Mouse (Mus musculus) intestine, postnatal 0 days (tissue): ENCODE results near the gene Atg10. TPM values are rescaled to one million over a fixed set of nuclear protein-coding genes. Genes with fewer than 3 reads are reported as not detected.

Source experiments
- ATAC-seq: fragments of 200-750 bp; cut with Nextera tagmentation; 2 replicates; pipeline ENCODE4 v1.8.0; 2017; ENCODE audit warnings: mild to moderate bottlenecking, moderate TSS enrichment, moderate library complexity
- H3K27ac ChIP-seq: fragments of 300-500 bp; sonication (generic); 2 replicates; pipeline ENCODE4 v1.5.1; 2014; ENCODE audit warnings: mild to moderate bottlenecking, low read depth, low read length, moderate library complexity
- H3K27me3 ChIP-seq: fragments of 300-500 bp; sonication (generic); replicated peaks from 2 replicates; pipeline ENCODE4 v1.6.1; 2014; ENCODE audit warnings: low read length, mixed read lengths; ENCODE audit not compliant: control insufficient read depth, insufficient read depth
- H3K36me3 ChIP-seq: fragments of 300-500 bp; sonication (generic); 2 replicates; pipeline ENCODE4 v1.6.1; 2014; ENCODE audit warnings: mild to moderate bottlenecking, moderate library complexity; ENCODE audit not compliant: control insufficient read depth, insufficient read depth
- H3K4me1 ChIP-seq: fragments of 300-500 bp; sonication (generic); replicated peaks from 2 replicates; pipeline ENCODE4 v1.6.1; 2014; ENCODE audit warnings: antibody characterized with exemption, low read length, mixed read lengths; ENCODE audit not compliant: control insufficient read depth, insufficient read depth
- H3K4me2 ChIP-seq: fragments of 300-500 bp; sonication (generic); replicated peaks from 2 replicates; pipeline ENCODE4 v1.6.1; 2014; ENCODE audit warnings: low read depth, mild to moderate bottlenecking, moderate library complexity
- H3K4me3 ChIP-seq: fragments of 300-500 bp; sonication (generic); 2 replicates; pipeline ENCODE4 v1.5.1; 2014; ENCODE audit warnings: low read depth, low read length
- H3K9ac ChIP-seq: fragments of 300-500 bp; sonication (generic); 2 replicates; pipeline ENCODE4 v1.6.1; 2014; ENCODE audit warnings: mild to moderate bottlenecking, low read depth, low read length
- H3K9me3 ChIP-seq: fragments of 300-500 bp; sonication (generic); 2 replicates; pipeline ENCODE4 v1.6.1; 2016; ENCODE audit warnings: mixed run types; ENCODE audit not compliant: control insufficient read depth
- CTCF ChIP-seq: sonication (generic); IDR thresholded peaks from 2 replicates; pipeline ENCODE4 v1.5.1; 2016; ENCODE audit warnings: low read depth, mild to moderate bottlenecking, control low read depth, antibody characterized with exemption, moderate library complexity
- WGBS: fragments of 180-500 bp; shearing (Covaris S2); extraction: QIAGEN DNeasy Blood & Tissue Kit; methylation state at CpG from one replicate; pipeline ENCODE4 v1.1.7; 2014; 5-methylcytosine and 5-hydroxymethylcytosine counted together
- polyA plus RNA-seq: library from polyadenylated mRNA; unstranded; fragments of >200 nt; fragmentation: Nextera tagmentation; extraction: Ambion mirVana; gene quantifications from 2 replicates; pipeline ENCODE4 v1.2.1, GENCODE M21; 2015

Atg10 gene
- polyA plus RNA-seq, 1 experiment from 2014 or later = 24.5 TPM

- ATAC-seq = no peak
- Histone ChIP-seq H3K9ac (no peak overlapping the region), H3K9me3 (no peaks in the 10 kb centered on the region), H3K27ac (no peak overlapping the region), H3K4me2 (no peak overlapping the region), H3K36me3 (no peaks in the 10 kb centered on the region), H3K27me3 (no peaks in the 10 kb centered on the region), H3K4me3 (no peak overlapping the region), H3K4me1 (no peaks in the 10 kb centered on the region)
- WGBS = 77% methylated on average over 4 of the region's 4 CpGs
- no peak for TF ChIP-seq CTCF
Measured at GRCm38 (mm10) chr13:91155429-91156207, 68.2 kb downstream of the Atg10 start.

GRCm38 (mm10) chr13:91154622-91155021 lies 69.1 kb downstream of the Atg10 start:
- TF ChIP-seq CTCF = no peak
- Histone ChIP-seq H3K4me2 (no peak overlapping the region), H3K9me3 (no peaks in the 10 kb centered on the region), H3K4me3 (no peak overlapping the region), H3K9ac (no peak overlapping the region), H3K36me3 (no peaks in the 10 kb centered on the region), H3K4me1 (no peaks in the 10 kb centered on the region), H3K27me3 (no peaks in the 10 kb centered on the region), H3K27ac (0 out of 2 replicates have a peak overlapping the region, but pooled peaks have one; percentile 2)
- peak; percentile 95 for ATAC-seq
- WGBS = 31% methylated on average over 7 of the region's 7 CpGs

- Histone ChIP-seq H3K9me3 (no peaks in the 10 kb centered on the region), H3K4me2 (no peak overlapping the region), H3K36me3 (no peaks in the 10 kb centered on the region), H3K27me3 (no peaks in the 10 kb centered on the region), H3K4me3 (no peak overlapping the region), H3K9ac (no peak overlapping the region), H3K4me1 (no peaks in the 10 kb centered on the region), H3K27ac (no peak overlapping the region)
- ATAC-seq = no peak
- no peak for TF ChIP-seq CTCF
Measured at GRCm38 (mm10) chr13:91136337-91136736, 87.4 kb downstream of the Atg10 start.

GRCm38 (mm10) chr13:91133334-91133890 lies 90.4 kb downstream of the Atg10 start:
- no peak for ATAC-seq
- H3K4me1 ChIP-seq = no peaks in the 10 kb centered on the region
- H3K4me3 ChIP-seq = no peak overlapping the region
- H3K9ac ChIP-seq = no peak overlapping the region
- no peak overlapping the region for H3K4me2 ChIP-seq
- TF ChIP-seq CTCF = no peak
- no peak overlapping the region for H3K27ac ChIP-seq
- no peaks in the 10 kb centered on the region for H3K27me3 ChIP-seq
- H3K9me3 ChIP-seq = no peaks in the 10 kb centered on the region
- WGBS = 65% methylated on average over 5 of the region's 5 CpGs
- no peaks in the 10 kb centered on the region for H3K36me3 ChIP-seq

- no peak for TF ChIP-seq CTCF
- H3K27me3 ChIP-seq = no peaks in the 10 kb centered on the region
- no peaks in the 10 kb centered on the region for H3K4me1 ChIP-seq
- no peak overlapping the region for H3K4me2 ChIP-seq
- no peak overlapping the region for H3K4me3 ChIP-seq
- no peaks in the 10 kb centered on the region for H3K9me3 ChIP-seq
- 45% methylated on average over 7 of the region's 7 CpGs for WGBS
- no peak for ATAC-seq
- H3K27ac ChIP-seq = no peak overlapping the region
- no peak overlapping the region for H3K9ac ChIP-seq
- no peaks in the 10 kb centered on the region for H3K36me3 ChIP-seq
Measured at GRCm38 (mm10) chr13:91129071-91129470, 94.7 kb downstream of the Atg10 start.

GRCm38 (mm10) chr13:91128581-91128980 lies 95.2 kb downstream of the Atg10 start:
- H3K27ac ChIP-seq = no peak overlapping the region

More at GRCm38 (mm10) chr13:91128581-91128980, 95.2 kb downstream of the Atg10 start:
- H3K4me1 ChIP-seq = no peaks in the 10 kb centered on the region
- TF ChIP-seq CTCF = no peak
- H3K4me3 ChIP-seq = no peak overlapping the region
- H3K27me3 ChIP-seq = no peaks in the 10 kb centered on the region
- WGBS = 69% methylated on average over 1 of the region's 1 CpGs
- H3K36me3 ChIP-seq = no peaks in the 10 kb centered on the region
- no peaks in the 10 kb centered on the region for H3K9me3 ChIP-seq
- H3K4me2 ChIP-seq = no peak overlapping the region
- no peak overlapping the region for H3K9ac ChIP-seq
- no peak for ATAC-seq
